Mouse (Mus musculus): ENCODE results near the gene Taf6l. TPM values are rescaled to one million over a fixed set of nuclear protein-coding genes. Genes with fewer than 3 reads are reported as not detected.

The Taf6l gene
- polyA plus RNA-seq, 1 experiment = 22.7 TPM

DNA sequence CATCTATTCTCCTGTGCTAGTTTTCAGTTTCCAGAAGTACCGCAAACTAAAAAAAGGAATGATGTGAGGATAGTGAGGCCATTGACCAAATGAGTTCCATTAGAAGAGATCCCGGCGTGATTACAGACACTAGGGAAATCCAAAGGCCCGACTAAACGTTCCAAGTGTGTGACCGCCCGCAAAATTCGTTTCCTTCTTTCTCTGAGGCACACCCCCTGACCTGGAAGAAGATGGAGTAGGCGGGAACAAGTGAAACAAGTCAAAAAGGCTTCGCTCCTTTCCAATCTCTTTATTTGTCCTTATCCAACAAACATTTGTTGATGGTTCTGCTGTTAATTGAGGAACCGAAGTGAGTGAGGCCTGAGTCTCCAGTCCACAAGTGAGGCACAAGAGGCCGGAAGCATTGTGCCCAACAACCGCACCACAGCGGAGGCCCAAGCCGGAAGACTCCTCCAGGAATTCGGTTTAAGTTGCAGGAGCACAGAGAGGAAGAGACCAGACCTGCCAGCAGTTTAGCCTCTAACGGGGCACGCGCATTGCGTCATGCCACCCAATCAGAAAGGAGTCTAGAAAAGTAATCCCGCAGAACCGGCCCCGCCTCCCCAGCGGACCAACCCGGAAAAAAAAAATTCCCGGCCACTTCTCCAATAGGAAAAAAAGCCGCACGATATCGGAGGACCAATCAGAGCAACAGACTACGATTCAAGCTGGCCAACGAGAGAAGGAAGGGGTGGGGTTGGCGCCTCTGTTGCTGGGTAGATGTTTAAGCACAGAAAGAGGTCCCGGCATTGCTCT, 32.8 kb upstream of the Taf6l start, which contains the start of gene Ttc9c:
Ttc9c (minus strand) TSS at position 533 of the 795 bp plus-strand sequence.
- Histone ChIP-seq H3K4me1 (ENCODE audit: control insufficient read depth, insufficient read depth, low read length) (no peaks in the 10 kb centered on the region; the same call in 1 of the 2 replicates), H3K4me3 (ENCODE audit: insufficient read depth, low read length) (peak within 1 kb of the TSS; percentile 95), H3K27ac (ENCODE audit: insufficient read depth, low read length) (peak within 1 kb of the TSS; percentile 97)
- TF ChIP-seq CTCF (IDR thresholded peaks at IDR 0.05; ENCODE audit: borderline replicate concordance, insufficient read depth, low read length) = no peak
- TF ChIP-seq POLR2A (IDR thresholded peaks at IDR 0.05; ENCODE audit: low read depth, low read length) = peak; percentile 81

DNA sequence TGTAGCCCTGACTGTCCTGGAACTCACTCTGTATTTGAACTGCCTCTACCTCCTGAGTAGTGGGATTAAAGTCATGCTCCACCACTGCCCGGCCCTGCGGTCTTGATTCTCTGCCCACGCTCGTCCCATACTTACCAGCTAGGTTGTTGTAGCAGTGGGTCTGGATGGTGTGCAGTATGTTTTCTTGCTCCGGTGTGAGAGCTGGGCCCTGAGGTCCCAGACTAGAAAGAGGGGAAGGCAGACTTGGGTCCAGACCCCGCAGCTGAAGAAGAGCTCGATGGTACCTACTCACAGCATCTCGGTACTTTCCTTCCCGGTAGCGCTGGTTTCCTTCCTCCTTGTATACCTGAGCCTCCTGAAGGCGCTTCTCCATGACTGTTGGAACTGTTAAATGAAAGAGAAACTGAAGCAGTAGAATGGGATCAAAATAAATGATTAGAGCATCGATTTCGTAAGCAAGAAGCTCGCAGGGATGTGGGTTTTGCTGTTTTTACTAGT, 32.1 kb upstream of the Taf6l start:
- TF ChIP-seq POLR2A (IDR thresholded peaks at IDR 0.05; ENCODE audit: low read depth, low read length) = no peak; the same call in 1 of the 2 replicates
- TF ChIP-seq CTCF (IDR thresholded peaks at IDR 0.05; ENCODE audit: borderline replicate concordance, insufficient read depth, low read length) = no peak
- peak overlapping the region; percentile 96 for H3K27ac ChIP-seq (ENCODE audit: insufficient read depth, low read length)
- H3K4me1 ChIP-seq (ENCODE audit: control insufficient read depth, insufficient read depth, low read length) = no peaks in the 10 kb centered on the region; the same call in 1 of the 2 replicates
- peak overlapping the region; percentile 88 for H3K4me3 ChIP-seq (ENCODE audit: insufficient read depth, low read length)

DNA sequence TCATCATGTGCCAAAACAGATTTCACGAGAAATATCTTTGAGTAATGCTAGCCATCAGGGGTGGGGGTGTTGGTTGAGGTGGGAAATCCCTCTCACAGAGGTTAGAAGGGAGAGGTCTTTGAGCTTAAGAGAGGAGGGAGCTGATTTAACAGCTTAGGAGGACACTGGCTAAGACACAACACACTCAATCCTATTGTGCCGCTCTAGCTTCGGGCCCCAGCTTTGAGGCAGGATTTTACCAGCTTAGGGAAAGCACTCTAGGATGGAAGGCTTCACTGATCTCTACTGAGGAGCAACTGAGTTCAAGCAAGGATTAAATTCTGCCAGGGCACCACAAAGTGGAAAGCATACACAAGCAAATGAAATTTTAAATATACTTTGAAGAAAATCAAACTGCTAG, 30.8 kb upstream of the Taf6l start:
- H3K27ac ChIP-seq (ENCODE audit: insufficient read depth, low read length) = no peak overlapping the region
- TF ChIP-seq CTCF (IDR thresholded peaks at IDR 0.05; ENCODE audit: borderline replicate concordance, insufficient read depth, low read length) = no peak
- no peak for TF ChIP-seq POLR2A (IDR thresholded peaks at IDR 0.05; ENCODE audit: low read depth, low read length)
- H3K4me3 ChIP-seq (ENCODE audit: insufficient read depth, low read length) = peak overlapping the region; percentile 3; the same call in 1 of the 2 replicates

GRCm38 (mm10) chr19:8815812-8816211, 29.6 kb upstream of the Taf6l start:
- no peak for TF ChIP-seq POLR2A (IDR thresholded peaks at IDR 0.05; ENCODE audit: low read depth, low read length)
- no peak for TF ChIP-seq CTCF (IDR thresholded peaks at IDR 0.05; ENCODE audit: borderline replicate concordance, insufficient read depth, low read length)
- no peak overlapping the region for H3K27ac ChIP-seq (ENCODE audit: insufficient read depth, low read length)
- H3K4me1 ChIP-seq (ENCODE audit: control insufficient read depth, insufficient read depth, low read length) = no peaks in the 10 kb centered on the region; the same call in 1 of the 2 replicates
- no peak overlapping the region for H3K4me3 ChIP-seq (ENCODE audit: insufficient read depth, low read length)

More for the DNA sequence above, 30.8 kb upstream of the Taf6l start:
- H3K4me1 ChIP-seq (ENCODE audit: control insufficient read depth, insufficient read depth, low read length) = no peaks in the 10 kb centered on the region; the same call in 1 of the 2 replicates

GRCm38 (mm10) chr19:8806810-8807209, 20.6 kb upstream of the Taf6l start:
- H3K4me3 ChIP-seq (ENCODE audit: insufficient read depth, low read length) = no peak overlapping the region
- H3K27ac ChIP-seq (ENCODE audit: insufficient read depth, low read length) = no peak overlapping the region
- H3K4me1 ChIP-seq (ENCODE audit: control insufficient read depth, insufficient read depth, low read length) = no peaks in the 10 kb centered on the region
- no peak for TF ChIP-seq POLR2A (IDR thresholded peaks at IDR 0.05; ENCODE audit: low read depth, low read length)
- no peak for TF ChIP-seq CTCF (IDR thresholded peaks at IDR 0.05; ENCODE audit: borderline replicate concordance, insufficient read depth, low read length)

- Histone ChIP-seq H3K27ac (ENCODE audit: insufficient read depth, low read length) (no peak overlapping the region), H3K4me3 (ENCODE audit: insufficient read depth, low read length) (no peak overlapping the region), H3K4me1 (ENCODE audit: control insufficient read depth, insufficient read depth, low read length) (no peaks in the 10 kb centered on the region)
- TF ChIP-seq POLR2A (IDR thresholded peaks at IDR 0.05; ENCODE audit: low read depth, low read length) (no peak), CTCF (IDR thresholded peaks at IDR 0.05; ENCODE audit: borderline replicate concordance, insufficient read depth, low read length) (no peak)
Observed at GRCm38 (mm10) chr19:8803879-8804660, 17.9 kb upstream of the Taf6l start.

DNA sequence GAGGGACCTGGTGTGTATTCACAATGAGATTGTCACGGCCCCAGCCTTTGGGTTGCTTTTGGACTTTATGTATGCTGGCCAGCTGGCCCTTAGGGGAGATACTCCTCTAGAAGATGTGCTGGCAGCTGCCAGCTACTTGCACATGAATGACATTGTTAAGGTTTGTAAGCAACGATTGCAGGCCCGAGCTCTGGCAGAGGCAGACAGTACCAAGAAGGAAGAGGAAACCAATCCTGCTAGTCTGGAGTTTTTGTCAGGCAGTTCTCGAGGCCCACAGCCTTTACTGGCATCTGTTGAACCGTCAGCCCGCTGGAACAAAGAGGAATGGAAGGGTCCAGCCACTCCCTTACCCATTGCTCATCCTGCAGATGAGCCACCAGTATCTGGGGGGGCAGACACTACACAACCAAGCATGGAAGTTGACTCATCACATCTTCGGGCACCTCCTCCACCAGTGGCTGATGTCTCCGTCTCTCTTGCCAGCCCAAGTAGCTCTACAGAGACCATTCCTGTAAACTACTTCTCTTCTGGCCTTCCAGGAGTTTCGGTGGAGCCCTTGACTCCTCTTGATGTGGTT, 17.1 kb upstream of the Taf6l start:
- no peak for TF ChIP-seq CTCF (IDR thresholded peaks at IDR 0.05; ENCODE audit: borderline replicate concordance, insufficient read depth, low read length)
- no peak for TF ChIP-seq POLR2A (IDR thresholded peaks at IDR 0.05; ENCODE audit: low read depth, low read length)
- Histone ChIP-seq H3K27ac (ENCODE audit: insufficient read depth, low read length) (no peak overlapping the region), H3K4me1 (ENCODE audit: control insufficient read depth, insufficient read depth, low read length) (no peaks in the 10 kb centered on the region)

DNA sequence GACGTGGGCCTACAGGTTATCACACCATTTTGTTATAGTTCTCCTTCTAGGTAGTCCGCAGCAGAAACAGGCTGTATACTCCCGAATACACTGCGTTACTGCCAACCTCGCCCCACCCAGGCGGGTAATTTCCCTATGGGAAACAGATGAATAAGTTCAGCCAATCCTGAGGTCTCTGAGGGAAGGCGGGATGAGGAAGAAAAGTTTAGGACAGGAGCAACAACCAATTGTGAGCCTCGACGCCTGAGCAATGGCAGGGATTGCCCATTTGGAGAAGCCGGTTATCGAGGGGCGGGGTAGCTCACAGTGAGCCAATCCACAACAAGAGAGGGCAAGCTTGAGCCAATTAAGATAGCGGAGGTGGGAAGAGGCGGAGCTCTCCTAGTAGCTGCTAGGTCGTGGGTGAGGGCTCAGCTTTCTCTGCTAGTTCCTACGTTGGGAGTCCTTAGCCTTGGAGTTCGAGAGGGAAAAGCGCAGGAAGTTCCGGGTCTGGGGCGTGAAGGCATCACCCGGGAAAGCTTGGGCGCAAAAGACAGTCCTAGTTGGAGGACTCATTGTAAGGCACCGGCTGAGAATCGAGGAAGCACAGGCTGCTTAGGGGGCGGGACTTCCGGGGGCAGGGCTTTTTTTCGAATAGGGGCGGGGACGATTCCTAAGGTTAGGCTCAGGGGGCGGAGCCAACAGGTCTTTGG, 16.1 kb upstream of the Taf6l start, which contains the start of gene Zbtb3:
Zbtb3 (plus strand) TSS at position 426 of the 692 bp plus-strand sequence.
- Histone ChIP-seq H3K27ac (ENCODE audit: insufficient read depth, low read length) (peak within 1 kb of the TSS; percentile 63), H3K4me1 (ENCODE audit: control insufficient read depth, insufficient read depth, low read length) (no peaks in the 10 kb centered on the region; the same call in 1 of the 2 replicates), H3K4me3 (ENCODE audit: insufficient read depth, low read length) (peak within 1 kb of the TSS; percentile 76)
- TF ChIP-seq CTCF (IDR thresholded peaks at IDR 0.05; ENCODE audit: borderline replicate concordance, insufficient read depth, low read length) (no peak), POLR2A (IDR thresholded peaks at IDR 0.05; ENCODE audit: low read depth, low read length) (peak; percentile 87)

More for the DNA sequence above, 17.1 kb upstream of the Taf6l start:
- H3K4me3 ChIP-seq (ENCODE audit: insufficient read depth, low read length) = no peak overlapping the region

DNA sequence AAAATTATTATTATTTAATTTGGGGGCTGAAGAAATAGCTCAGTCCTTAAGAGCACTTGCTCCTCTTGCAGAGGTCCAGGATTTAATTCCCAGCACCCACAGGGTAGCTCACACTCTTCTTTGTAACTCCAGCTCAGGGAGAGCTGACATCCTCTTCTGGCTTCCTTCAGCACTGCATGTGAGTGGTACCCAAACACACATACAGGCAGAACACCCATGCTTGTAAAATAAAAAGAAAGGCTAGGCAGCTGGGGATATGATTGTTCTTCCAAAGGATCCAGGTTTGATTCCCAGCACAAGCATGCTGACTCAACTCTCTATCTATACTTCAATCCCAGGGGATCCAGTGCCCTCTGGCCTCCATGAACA, 12.7 kb upstream of the Taf6l start:
- Histone ChIP-seq H3K27ac (ENCODE audit: insufficient read depth, low read length) (no peak overlapping the region), H3K4me3 (ENCODE audit: insufficient read depth, low read length) (no peak overlapping the region), H3K4me1 (ENCODE audit: control insufficient read depth, insufficient read depth, low read length) (peaks cover 3% of the 10 kb centered on the region)
- TF ChIP-seq POLR2A (IDR thresholded peaks at IDR 0.05; ENCODE audit: low read depth, low read length) (no peak), CTCF (IDR thresholded peaks at IDR 0.05; ENCODE audit: borderline replicate concordance, insufficient read depth, low read length) (no peak)
